Mouse (Mus musculus): ENCODE measurements around the gene Cfap36. TPM values are rescaled to one million over a fixed set of nuclear protein-coding genes. Genes with fewer than 3 reads are reported as not detected.

Cfap36 gene
- polyA plus RNA-seq, 1 experiment from 2014 or later, result 70.4 TPM

DNA sequence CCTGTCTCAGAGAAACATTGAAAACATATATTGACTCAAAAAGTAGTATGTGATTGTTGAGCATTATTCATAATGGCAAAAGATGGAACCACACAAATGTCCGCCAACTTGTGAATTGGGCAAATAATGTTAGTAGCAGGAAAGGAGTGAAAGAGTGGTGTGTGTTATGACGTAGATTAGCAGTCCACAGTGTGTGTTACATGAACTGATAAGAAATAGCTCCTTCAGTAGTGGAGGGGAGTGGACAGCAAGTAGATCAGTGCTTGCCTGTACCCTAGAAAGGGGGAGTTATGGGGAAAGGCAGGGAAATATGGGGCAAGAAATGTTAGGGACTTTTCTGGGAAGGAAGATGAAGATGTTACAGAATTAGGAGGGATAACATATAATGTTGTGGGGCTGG is 31.0 kb downstream of the Cfap36 start:
- no peak for ATAC-seq (ENCODE audit: low FRiP score)
- no peak for DNase-seq (ENCODE audit: low spot score, missing footprints)
- H3K36me3 ChIP-seq (ENCODE audit: control insufficient read depth, insufficient read depth, low read length), result peaks cover 11% of the 10 kb centered on the region

DNA sequence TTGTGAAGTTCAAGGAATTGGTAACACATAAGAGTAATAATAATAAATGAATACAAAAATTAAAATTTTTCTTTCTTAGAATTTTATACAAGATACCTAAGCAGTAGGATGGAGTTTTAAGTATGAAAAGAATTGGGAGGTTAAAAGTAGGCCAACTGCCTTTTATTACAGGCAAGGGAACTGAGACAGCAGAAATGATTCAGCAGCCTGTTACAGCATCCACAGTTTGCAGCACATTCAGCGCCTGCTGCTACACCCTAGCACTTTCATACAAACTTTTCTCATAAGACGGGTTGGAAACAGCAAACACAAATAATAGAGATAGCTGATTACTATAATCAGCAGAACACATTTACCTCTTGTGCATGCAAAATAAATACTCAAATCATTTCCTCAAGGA is 37.4 kb downstream of the Cfap36 start:
- ATAC-seq (ENCODE audit: low FRiP score) (no peak), DNase-seq (ENCODE audit: low spot score, missing footprints) (no peak)
- peaks cover 6% of the 10 kb centered on the region; the same call in 1 of the 2 replicates for H3K36me3 ChIP-seq (ENCODE audit: control insufficient read depth, insufficient read depth, low read length)
- H3K9ac ChIP-seq (ENCODE audit: low read length), result no peak overlapping the region
- 95% methylated on average over 2 of the region's 2 CpGs for WGBS
- no peaks in the 10 kb centered on the region for H3K9me3 ChIP-seq (ENCODE audit: control insufficient read depth, low read length)
- H3K4me1 ChIP-seq (ENCODE audit: control insufficient read depth, insufficient read depth, low read length), result no peaks in the 10 kb centered on the region
- no peaks in the 10 kb centered on the region for H3K27me3 ChIP-seq (ENCODE audit: control insufficient read depth, insufficient read depth, low read length)
- no peak overlapping the region for H3K4me2 ChIP-seq
- H3K27ac ChIP-seq (ENCODE audit: low read depth, low read length), result no peak overlapping the region
- H3K4me3 ChIP-seq (ENCODE audit: low read depth, low read length), result no peak overlapping the region

More for the DNA sequence above, 31.0 kb downstream of the Cfap36 start:
- Histone ChIP-seq H3K9me3 (ENCODE audit: control insufficient read depth, low read length) (no peaks in the 10 kb centered on the region), H3K4me3 (ENCODE audit: low read depth, low read length) (no peak overlapping the region), H3K4me2 (no peak overlapping the region), H3K27ac (ENCODE audit: low read depth, low read length) (no peak overlapping the region), H3K9ac (ENCODE audit: low read length) (no peak overlapping the region), H3K4me1 (ENCODE audit: control insufficient read depth, insufficient read depth, low read length) (no peaks in the 10 kb centered on the region), H3K27me3 (ENCODE audit: control insufficient read depth, insufficient read depth, low read length) (no peaks in the 10 kb centered on the region)
- 94% methylated on average over 2 of the region's 2 CpGs for WGBS

DNA sequence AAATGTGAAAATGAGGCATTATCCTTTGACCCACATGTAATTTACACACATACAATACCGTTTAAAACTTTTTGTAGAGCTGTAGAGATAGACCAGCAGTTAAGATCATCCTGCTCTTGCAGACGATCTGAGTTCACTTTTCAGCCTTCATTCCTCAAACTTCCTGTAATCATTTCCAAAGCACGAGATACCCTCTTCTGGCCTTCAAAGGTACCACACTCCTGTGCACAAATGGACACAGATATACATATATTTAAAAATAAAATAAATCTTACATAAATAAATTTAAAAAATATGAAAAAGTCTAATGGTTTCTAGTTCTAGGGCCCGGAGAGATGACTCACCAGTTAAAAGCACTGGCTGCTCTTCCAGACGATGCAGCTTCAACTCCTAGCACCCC is 43.6 kb downstream of the Cfap36 start:
- no peak overlapping the region for H3K9ac ChIP-seq (ENCODE audit: low read length)
- no peak for ATAC-seq (ENCODE audit: low FRiP score)
- no peak overlapping the region for H3K27ac ChIP-seq (ENCODE audit: low read depth, low read length)
- H3K4me1 ChIP-seq (ENCODE audit: control insufficient read depth, insufficient read depth, low read length), result no peaks in the 10 kb centered on the region
- H3K4me3 ChIP-seq (ENCODE audit: low read depth, low read length), result no peak overlapping the region
- no peaks in the 10 kb centered on the region for H3K9me3 ChIP-seq (ENCODE audit: control insufficient read depth, low read length)
- H3K27me3 ChIP-seq (ENCODE audit: control insufficient read depth, insufficient read depth, low read length), result no peaks in the 10 kb centered on the region
- peaks cover 3% of the 10 kb centered on the region; the same call in 1 of the 2 replicates for H3K36me3 ChIP-seq (ENCODE audit: control insufficient read depth, insufficient read depth, low read length)
- no peak overlapping the region for H3K4me2 ChIP-seq
- no peak for DNase-seq (ENCODE audit: low spot score, missing footprints)
- WGBS, result 85% methylated on average over 5 of the region's 5 CpGs

DNA sequence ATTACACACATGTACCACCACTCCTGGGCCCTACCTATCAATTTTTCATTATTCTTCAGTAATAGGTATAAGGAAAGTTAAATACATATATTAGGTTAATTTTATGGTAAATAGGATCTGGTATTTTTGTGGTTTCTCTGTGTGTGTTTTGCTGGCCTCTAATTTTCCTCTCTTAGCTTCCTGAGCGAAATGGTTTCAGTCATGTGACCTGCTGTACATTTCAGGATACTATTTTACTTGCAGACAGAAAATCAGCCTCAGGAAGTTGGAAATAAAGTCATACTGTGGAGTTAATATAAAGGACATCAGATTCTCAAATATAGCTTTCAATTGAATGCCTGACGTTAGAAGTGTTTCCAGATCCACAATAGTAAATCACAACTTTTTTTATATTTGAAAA is 58.2 kb downstream of the Cfap36 start:
- DNase-seq (ENCODE audit: low spot score, missing footprints) (no peak), ATAC-seq (ENCODE audit: low FRiP score) (no peak)
- Histone ChIP-seq H3K27me3 (ENCODE audit: control insufficient read depth, insufficient read depth, low read length) (no peaks in the 10 kb centered on the region), H3K9ac (ENCODE audit: low read length) (no peak overlapping the region), H3K36me3 (ENCODE audit: control insufficient read depth, insufficient read depth, low read length) (peaks cover 5% of the 10 kb centered on the region), H3K9me3 (ENCODE audit: control insufficient read depth, low read length) (no peaks in the 10 kb centered on the region), H3K4me3 (ENCODE audit: low read depth, low read length) (no peak overlapping the region), H3K4me2 (no peak overlapping the region), H3K27ac (ENCODE audit: low read depth, low read length) (no peak overlapping the region), H3K4me1 (ENCODE audit: control insufficient read depth, insufficient read depth, low read length) (no peaks in the 10 kb centered on the region)
- WGBS, result 92% methylated on average over 2 of the region's 2 CpGs

DNA sequence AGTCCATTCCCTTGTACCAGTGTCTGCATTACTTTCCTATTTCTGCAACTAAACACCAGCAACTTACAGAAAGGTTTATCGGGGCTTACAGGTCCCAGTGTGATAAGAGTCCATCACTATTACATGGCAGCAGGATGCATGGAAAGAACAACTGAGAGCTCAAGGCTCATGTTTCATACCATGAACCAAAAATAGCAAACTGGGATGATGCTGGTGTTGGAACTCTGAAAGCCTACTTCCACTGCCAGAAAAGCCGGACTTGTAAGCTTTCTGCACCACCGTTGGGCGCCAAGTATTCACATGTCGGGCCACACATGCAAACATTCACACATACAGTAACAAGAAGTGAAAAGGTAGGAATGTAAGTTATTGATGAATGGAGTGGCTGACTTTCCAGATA is 65.5 kb downstream of the Cfap36 start:
- Histone ChIP-seq H3K9ac (ENCODE audit: low read length) (no peak overlapping the region), H3K27me3 (ENCODE audit: control insufficient read depth, insufficient read depth, low read length) (no peaks in the 10 kb centered on the region), H3K27ac (ENCODE audit: low read depth, low read length) (no peak overlapping the region), H3K9me3 (ENCODE audit: control insufficient read depth, low read length) (no peaks in the 10 kb centered on the region), H3K4me2 (no peak overlapping the region), H3K36me3 (ENCODE audit: control insufficient read depth, insufficient read depth, low read length) (peaks cover 3% of the 10 kb centered on the region; the same call in 1 of the 2 replicates), H3K4me1 (ENCODE audit: control insufficient read depth, insufficient read depth, low read length) (no peaks in the 10 kb centered on the region), H3K4me3 (ENCODE audit: low read depth, low read length) (no peak overlapping the region)
- no peak for ATAC-seq (ENCODE audit: low FRiP score)
- WGBS, result 94% methylated on average over 5 of the region's 5 CpGs
- DNase-seq (ENCODE audit: low spot score, missing footprints), result no peak

DNA sequence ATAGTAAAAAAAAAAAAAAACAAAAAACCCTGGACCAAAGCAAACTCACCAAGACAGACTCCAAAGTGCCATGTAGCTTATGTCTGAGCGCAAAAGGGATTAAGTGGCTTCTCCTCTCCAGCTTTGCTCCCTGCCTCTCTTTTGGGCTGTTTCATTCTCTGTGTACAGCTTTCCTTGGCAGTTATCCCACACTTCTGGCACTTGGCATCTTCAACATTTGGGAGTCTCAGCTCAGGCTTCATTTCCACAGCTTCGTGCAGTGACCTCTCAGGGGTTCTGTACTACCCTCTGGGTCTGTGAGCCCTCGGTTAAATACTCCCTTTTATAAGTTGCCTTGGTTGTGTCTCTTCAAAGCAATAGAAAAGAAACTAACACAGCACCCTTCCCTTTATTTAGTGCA is 66.6 kb downstream of the Cfap36 start:
- Histone ChIP-seq H3K36me3 (ENCODE audit: control insufficient read depth, insufficient read depth, low read length) (peaks cover 3% of the 10 kb centered on the region; the same call in 1 of the 2 replicates), H3K9me3 (ENCODE audit: control insufficient read depth, low read length) (no peaks in the 10 kb centered on the region), H3K4me1 (ENCODE audit: control insufficient read depth, insufficient read depth, low read length) (no peaks in the 10 kb centered on the region), H3K27me3 (ENCODE audit: control insufficient read depth, insufficient read depth, low read length) (no peaks in the 10 kb centered on the region), H3K4me3 (ENCODE audit: low read depth, low read length) (no peak overlapping the region), H3K4me2 (no peak overlapping the region), H3K9ac (ENCODE audit: low read length) (no peak overlapping the region), H3K27ac (ENCODE audit: low read depth, low read length) (no peak overlapping the region)
- peak; percentile 37 for DNase-seq (ENCODE audit: low spot score, missing footprints)
- WGBS, result 93% methylated on average over 3 of the region's 3 CpGs
- no peak for ATAC-seq (ENCODE audit: low FRiP score)

DNA sequence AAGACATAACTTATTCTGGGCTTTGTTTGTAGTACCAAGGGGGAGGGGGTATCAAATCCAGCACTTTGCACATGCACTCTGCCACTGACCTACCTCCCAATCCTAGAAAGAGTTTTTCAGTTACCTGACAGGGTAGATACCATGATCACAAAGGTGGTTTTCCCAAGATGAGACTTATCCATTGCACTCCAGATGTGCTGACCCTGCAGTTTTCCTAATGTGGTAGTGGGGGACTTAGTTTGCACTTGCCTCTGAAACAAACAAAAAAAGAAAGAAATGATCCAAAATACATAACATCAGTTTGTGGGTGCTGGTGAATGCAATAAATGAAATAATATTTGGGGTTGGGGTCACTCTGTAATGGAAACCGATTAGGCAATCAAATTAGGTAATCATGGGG is 67.9 kb downstream of the Cfap36 start:
- WGBS, result 85% methylated on average over 1 of the region's 1 CpGs
- Histone ChIP-seq H3K4me2 (no peak overlapping the region), H3K27ac (ENCODE audit: low read depth, low read length) (no peak overlapping the region), H3K4me3 (ENCODE audit: low read depth, low read length) (no peak overlapping the region), H3K27me3 (ENCODE audit: control insufficient read depth, insufficient read depth, low read length) (no peaks in the 10 kb centered on the region), H3K9ac (ENCODE audit: low read length) (no peak overlapping the region), H3K9me3 (ENCODE audit: control insufficient read depth, low read length) (no peaks in the 10 kb centered on the region), H3K36me3 (ENCODE audit: control insufficient read depth, insufficient read depth, low read length) (no peaks in the 10 kb centered on the region), H3K4me1 (ENCODE audit: control insufficient read depth, insufficient read depth, low read length) (no peaks in the 10 kb centered on the region)
- ATAC-seq (ENCODE audit: low FRiP score), result no peak
- peak; percentile 51 for DNase-seq (ENCODE audit: low spot score, missing footprints)

- Histone ChIP-seq H3K4me2 (peak overlapping the region; percentile 59), H3K27ac (ENCODE audit: low read depth, low read length) (peak overlapping the region; percentile 93), H3K4me1 (ENCODE audit: control insufficient read depth, insufficient read depth, low read length) (peaks cover 14% of the 10 kb centered on the region), H3K4me3 (ENCODE audit: low read depth, low read length) (peak overlapping the region; percentile 89), H3K27me3 (ENCODE audit: control insufficient read depth, insufficient read depth, low read length) (no peaks in the 10 kb centered on the region), H3K36me3 (ENCODE audit: control insufficient read depth, insufficient read depth, low read length) (no peaks in the 10 kb centered on the region), H3K9ac (ENCODE audit: low read length) (peak overlapping the region; percentile 99), H3K9me3 (ENCODE audit: control insufficient read depth, low read length) (no peaks in the 10 kb centered on the region)
- DNase-seq (ENCODE audit: low spot score, missing footprints), result peak; percentile 89
- no peak; the same call in 1 of the 2 replicates for ATAC-seq (ENCODE audit: low FRiP score)
- 5% methylated on average over 13 of the region's 13 CpGs for WGBS
Observed at GRCm38 (mm10) chr11:29173706-29174436, 73.3 kb downstream of the Cfap36 start.

DNA sequence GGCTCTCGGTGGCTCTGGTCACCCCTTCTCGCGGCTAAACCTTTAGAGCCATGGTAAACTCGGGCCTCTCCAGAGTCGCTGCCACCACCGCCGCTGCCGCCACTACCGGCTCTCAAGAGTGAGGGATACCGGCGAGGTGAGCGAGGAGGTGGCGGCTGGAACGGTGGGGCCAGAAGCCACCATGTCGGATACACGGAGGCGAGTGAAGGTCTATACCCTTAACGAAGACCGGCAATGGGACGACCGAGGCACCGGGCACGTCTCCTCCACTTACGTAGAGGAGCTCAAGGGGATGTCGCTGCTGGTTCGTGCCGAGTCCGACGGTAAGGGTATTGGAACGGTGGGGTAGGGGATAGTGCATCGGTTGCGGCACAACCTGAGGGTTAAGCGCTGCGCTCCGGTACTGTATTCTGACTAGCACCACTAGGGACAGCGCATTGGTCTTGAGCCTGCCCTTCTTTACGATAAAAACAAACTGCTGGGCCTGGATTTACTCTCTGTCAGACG is 74.0 kb downstream of the Cfap36 start:
- peaks cover 14% of the 10 kb centered on the region for H3K4me1 ChIP-seq (ENCODE audit: control insufficient read depth, insufficient read depth, low read length)
- H3K9ac ChIP-seq (ENCODE audit: low read length), result peak overlapping the region; percentile 99
- WGBS, result 0% methylated on average over 38 of the region's 38 CpGs
- H3K4me2 ChIP-seq, result peak overlapping the region; percentile 59
- no peaks in the 10 kb centered on the region for H3K36me3 ChIP-seq (ENCODE audit: control insufficient read depth, insufficient read depth, low read length)
- ATAC-seq (ENCODE audit: low FRiP score), result peak; percentile 77
- no peaks in the 10 kb centered on the region for H3K9me3 ChIP-seq (ENCODE audit: control insufficient read depth, low read length)
- DNase-seq (ENCODE audit: low spot score, missing footprints), result peak; percentile 98
- no peaks in the 10 kb centered on the region for H3K27me3 ChIP-seq (ENCODE audit: control insufficient read depth, insufficient read depth, low read length)
- H3K4me3 ChIP-seq (ENCODE audit: low read depth, low read length), result peak overlapping the region; percentile 89
- H3K27ac ChIP-seq (ENCODE audit: low read depth, low read length), result peak overlapping the region; percentile 93

All from midbrain, embryonic 11.5 days (tissue).